Mouse (Mus musculus) CH12.LX (cell line): ENCODE measurements at regions not wholly inside any gene's neighbourhood (a gene's known extent, or its start where the extent isn't known, plus 50 kb on each side); places are given as distances from the start of the nearest gene placed in this dataset.
A peak's percentile ranks its signal among the peaks of the same experiment; 100 is the strongest.

Experiments
- CTCF ChIP-seq, 2 experiments: IDR thresholded peaks in 1 of 2; conservative IDR thresholded peaks in 1 of 2; 2 replicates each; pipeline ENCODE4 v1.5.1; 2011 to 2012; ENCODE audit warnings: low read depth in 2 of 2, low read length in 2 of 2, improper control_type of control experiment in 1 of 2, inconsistent platforms in 1 of 2, mild to moderate bottlenecking in 1 of 2, moderate library complexity in 1 of 2
- ELF1 ChIP-seq: IDR thresholded peaks from 2 replicates; pipeline ENCODE4 v1.6.1; 2014; ENCODE audit warnings: low read depth, mild to moderate bottlenecking, inconsistent platforms, low read length, improper control_type of control experiment
- EP300 ChIP-seq: IDR thresholded peaks from 2 replicates; pipeline ENCODE4 v1.6.1; 2011; ENCODE audit warnings: low read length, improper control_type of control experiment
- HCFC1 ChIP-seq: IDR thresholded peaks from 2 replicates; pipeline ENCODE4 v1.6.1; 2012; ENCODE audit warnings: low read depth, mild to moderate bottlenecking, inconsistent platforms, low read length, improper control_type of control experiment
- MAZ ChIP-seq: IDR thresholded peaks from 2 replicates; pipeline ENCODE4 v1.6.1; 2012; ENCODE audit warnings: low read depth, mild to moderate bottlenecking, inconsistent platforms, low read length, improper control_type of control experiment, moderate library complexity
- POLR2A ChIP-seq: IDR thresholded peaks from 2 replicates; pipeline ENCODE4 v1.6.1; 2011; ENCODE audit warnings: low read depth, mild to moderate bottlenecking, improper control_type of control experiment, low read length
- POLR2AphosphoS2 ChIP-seq: IDR thresholded peaks from 2 replicates; pipeline ENCODE4 v1.6.1; 2011; ENCODE audit warnings: low read depth, low read length, improper control_type of control experiment
- RCOR1 ChIP-seq: conservative IDR thresholded peaks from 2 replicates; pipeline ENCODE4 v1.6.1; 2012; ENCODE audit warnings: low read depth, mild to moderate bottlenecking, inconsistent platforms, low read length, improper control_type of control experiment
- SMC3 ChIP-seq: IDR thresholded peaks from 2 replicates; pipeline ENCODE4 v1.6.1; 2011; ENCODE audit warnings: low read depth, low read length, improper control_type of control experiment
- UBTF ChIP-seq: IDR thresholded peaks from 2 replicates; pipeline ENCODE4 v1.6.1; 2012; ENCODE audit warnings: low read depth, mild to moderate bottlenecking, inconsistent platforms, low read length, improper control_type of control experiment, moderate library complexity
- USF1 ChIP-seq: IDR thresholded peaks from 2 replicates; pipeline ENCODE4 v1.6.1; 2014; ENCODE audit warnings: low read depth, mild to moderate bottlenecking, inconsistent platforms, low read length, improper control_type of control experiment

DNA sequence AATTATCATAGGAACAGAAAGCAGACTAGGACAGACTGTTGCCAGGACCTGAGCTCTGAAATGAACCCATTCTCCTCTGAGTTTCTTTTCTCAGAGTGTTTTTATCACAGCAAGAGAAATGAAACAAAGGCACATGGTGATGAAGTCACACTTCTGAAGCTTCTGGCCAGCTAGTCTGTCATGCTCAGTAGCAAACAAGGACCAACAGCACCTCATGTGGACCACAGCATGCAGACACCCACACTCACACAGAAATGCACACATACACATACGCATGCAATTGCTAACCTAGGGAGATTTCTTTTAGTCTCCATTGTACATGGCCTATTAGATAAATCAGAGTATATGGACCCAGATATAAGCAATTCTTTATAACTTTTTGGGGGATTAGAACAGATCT lies 76.3 kb upstream of the Thbs1 start:
- no peak for TF ChIP-seq USF1
- TF ChIP-seq CTCF (conservative IDR thresholded peaks at IDR 0.05 in 1 of 2, IDR thresholded peaks at IDR 0.05 in 1 of 2; ENCODE audit: low read depth in 2 of 2, low read length in 2 of 2) = peak in 1 of 2 experiments; percentile 17; a peak in 1 of 4 replicates
- TF ChIP-seq POLR2A = no peak
- no peak for TF ChIP-seq SMC3
- TF ChIP-seq MAZ = no peak
- no peak for TF ChIP-seq RCOR1
- TF ChIP-seq EP300 = no peak
- no peak for TF ChIP-seq ELF1
- no peak for TF ChIP-seq HCFC1
- TF ChIP-seq POLR2AphosphoS2 = no peak
- no peak for TF ChIP-seq UBTF
